Mouse (Mus musculus): ENCODE measurements around the gene Cdk5r2.

Gene Cdk5r2

GRCm38 (mm10) chr1:74891513-74891912 lies 36.8 kb downstream of the Cdk5r2 start:
- DNase-seq (ENCODE audit: low read depth, low spot score), result peak; percentile 29

- DNase-seq (ENCODE audit: low read depth, low spot score), result no peak
These were observed 37.8 kb downstream of the Cdk5r2 start for GRCm38 (mm10) chr1:74892351-74893133.

DNA sequence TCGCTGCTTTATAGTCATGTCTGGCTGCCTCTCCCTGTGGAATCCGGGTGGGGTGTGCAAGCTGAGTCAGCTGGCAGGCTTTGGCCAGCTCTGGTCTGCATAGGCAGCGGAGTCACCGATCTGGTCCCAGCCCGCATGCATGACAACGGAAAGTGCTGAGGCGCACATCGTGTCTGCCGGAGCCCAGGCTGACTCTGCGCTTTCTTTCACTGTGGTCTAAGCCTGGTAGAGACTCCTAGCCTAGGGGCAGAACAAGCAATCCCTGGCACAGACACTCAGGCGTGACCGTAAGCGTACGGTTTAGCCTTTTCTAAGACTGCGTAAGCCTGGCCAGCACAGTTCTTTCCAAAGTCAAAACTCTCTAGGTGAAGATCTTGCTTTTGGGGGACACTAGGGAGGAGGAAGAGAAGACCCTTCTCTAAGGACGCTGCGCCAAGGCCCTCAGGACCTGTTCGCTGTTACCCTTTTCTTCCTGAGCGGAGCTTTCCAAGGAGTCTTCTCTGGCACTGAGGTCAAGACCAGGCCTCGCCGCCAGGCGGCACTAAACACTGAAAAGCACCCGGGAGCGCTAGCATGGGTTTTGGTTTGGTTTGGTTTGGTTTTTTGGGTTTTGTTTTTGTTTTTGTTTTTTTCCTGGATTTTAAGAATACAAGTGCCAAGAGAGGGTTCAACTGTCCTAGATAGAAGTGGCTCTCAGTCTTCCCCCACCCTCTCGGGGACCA lies 38.6 kb downstream of the Cdk5r2 start, which contains the start of gene Cryba2:
Gene Cryba2, minus strand, starts transcription at position 10 of the 722 bp plus-strand sequence.
- peak; percentile 65 for DNase-seq (ENCODE audit: low read depth, low spot score)

- DNase-seq (ENCODE audit: low read depth, low spot score), result peak; percentile 76
These were observed 40.2 kb downstream of the Cdk5r2 start for GRCm38 (mm10) chr1:74894966-74895365.

DNA sequence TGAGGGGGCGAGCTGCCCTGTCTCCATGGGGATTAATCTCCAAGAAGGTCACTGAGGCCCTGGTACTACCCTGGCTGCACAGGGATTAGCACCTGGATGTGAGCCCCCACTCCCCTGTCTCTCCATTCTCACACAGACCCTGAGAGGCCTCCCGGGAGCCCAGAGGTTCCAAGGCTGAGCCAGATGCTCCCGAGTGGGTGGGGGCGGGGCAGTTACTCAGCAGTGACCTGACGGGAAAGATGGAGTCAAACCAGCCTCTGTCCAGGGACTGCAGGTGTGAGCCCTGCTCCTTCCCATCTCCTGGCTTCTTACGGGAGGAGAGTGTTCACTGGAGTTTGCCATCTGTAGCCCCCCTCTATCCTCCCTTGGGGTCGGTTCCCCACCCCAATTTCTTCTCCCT lies 43.2 kb downstream of the Cdk5r2 start:
- no peak for DNase-seq (ENCODE audit: low read depth, low spot score)

- no peak for DNase-seq (ENCODE audit: low read depth, low spot score)
These were observed 44.1 kb downstream of the Cdk5r2 start for GRCm38 (mm10) chr1:74898656-74899431.

GRCm38 (mm10) chr1:74900341-74901285 lies 45.9 kb downstream of the Cdk5r2 start:
- no peak for DNase-seq (ENCODE audit: low read depth, low spot score)

DNA sequence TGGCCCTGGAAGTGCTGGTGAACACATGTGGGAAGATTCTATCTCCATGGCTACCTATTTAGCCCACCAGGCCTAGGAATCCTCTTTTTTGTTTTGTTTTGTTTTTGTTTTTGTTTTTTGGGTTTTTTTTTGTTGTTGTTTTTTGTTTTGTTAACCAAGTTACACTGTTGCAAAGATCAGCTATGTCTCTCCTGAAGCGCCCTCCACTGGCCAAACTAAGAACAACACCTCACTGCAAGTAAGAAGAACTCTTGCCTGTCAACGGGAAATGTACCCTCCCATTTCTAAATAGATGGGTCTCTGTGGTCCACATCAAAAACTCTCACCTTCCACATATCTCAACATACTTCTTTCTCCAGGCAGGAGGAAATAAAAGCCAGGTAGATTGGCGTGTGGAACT lies 47.0 kb downstream of the Cdk5r2 start:
- DNase-seq (ENCODE audit: low read depth, low spot score), result peak; percentile 58

DNA sequence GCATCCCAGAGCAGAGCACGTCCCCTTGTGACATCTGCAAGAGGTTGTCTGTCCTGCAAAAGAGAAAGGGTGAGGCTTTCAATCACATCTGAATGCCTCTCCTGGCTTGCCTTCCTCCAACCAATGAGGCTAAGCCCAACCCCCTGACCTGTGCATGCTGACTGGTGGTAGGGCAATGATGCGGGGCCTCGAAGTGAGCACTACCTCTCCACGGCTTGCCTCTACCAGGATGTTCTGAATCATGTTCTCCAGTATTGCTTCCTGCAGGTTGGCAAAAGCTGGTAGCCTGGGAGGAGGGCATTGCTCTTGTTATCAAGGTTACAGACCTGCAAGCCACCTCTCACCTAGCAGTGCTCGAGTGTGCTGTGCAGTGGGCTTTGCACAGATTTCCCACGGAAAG lies 47.5 kb downstream of the Cdk5r2 start:
- no peak for DNase-seq (ENCODE audit: low read depth, low spot score)

All from 3T3-L1 (cell line).